Mouse (Mus musculus) hindlimb bud, embryonic 11.5 days (tissue): ENCODE results near the gene Dhrs1.
A peak's percentile ranks its signal among the peaks of the same experiment; 100 is the strongest.

Source experiments
- DNase-seq: peaks from one replicate; pipeline ENCODE4 v3.0.0-alpha.2; 2012; ENCODE audit warnings: low read depth, low spot score; ENCODE audit errors: extremely low spot score

Gene Dhrs1

DNA sequence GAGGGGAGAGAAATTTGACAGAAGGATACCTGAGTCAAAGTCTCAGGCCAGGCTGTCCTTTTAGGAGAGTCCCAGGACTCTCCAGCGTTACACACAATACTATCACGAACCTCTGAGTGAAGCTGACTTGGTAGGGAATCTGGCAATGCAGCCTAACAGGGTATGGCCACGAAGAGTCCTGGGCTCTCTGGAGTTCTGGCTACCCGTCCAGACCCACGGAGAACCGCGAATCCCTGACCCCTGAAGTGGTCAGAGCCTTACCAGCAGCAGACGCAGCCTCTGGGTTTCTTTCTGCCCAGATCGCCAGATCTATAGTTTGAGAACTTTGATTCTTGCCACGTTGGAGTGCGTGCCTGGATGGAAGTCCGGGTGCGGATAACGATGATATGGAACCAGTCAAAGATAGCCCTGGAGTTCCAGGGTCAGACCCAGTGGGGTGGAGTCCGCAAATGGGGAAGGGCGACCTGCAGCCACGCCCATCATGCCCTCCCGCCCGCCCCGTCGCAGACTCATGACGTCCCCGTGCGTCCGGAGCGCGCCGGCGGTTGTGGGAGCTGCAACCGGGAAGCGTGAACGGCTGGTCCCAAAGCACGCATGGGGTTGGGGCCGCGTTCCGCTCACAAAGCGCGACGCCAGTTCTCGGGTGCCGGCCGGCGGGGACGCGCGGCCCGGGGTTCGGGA is at the start of gene Dhrs1, which contains the start of gene Nop9:
TSS of gene Dhrs1 (minus strand) at position 511 of the 681 bp plus-strand sequence.
TSS of gene Nop9 (plus strand) at position 514 of the 681 bp plus-strand sequence.
- peak; percentile 44 for DNase-seq

DNA sequence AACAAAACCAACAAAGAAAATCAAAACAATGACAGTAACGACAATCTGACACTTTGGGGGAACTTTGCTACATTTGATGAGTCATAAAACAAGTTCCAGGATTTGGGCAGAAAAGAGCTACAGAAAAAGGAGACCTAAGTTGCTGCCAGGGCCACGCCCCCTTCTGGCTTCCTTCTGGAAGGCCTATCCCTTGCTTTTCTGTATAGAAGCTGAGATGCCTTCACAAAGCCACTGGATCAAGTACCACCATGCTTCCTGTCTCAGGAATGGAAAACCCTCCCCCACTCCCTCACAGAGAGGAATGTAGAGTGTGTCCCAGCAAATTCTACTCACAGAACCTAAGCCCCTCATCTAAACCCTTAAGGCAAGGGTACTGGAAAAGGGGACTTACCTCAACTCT is 48.5 kb upstream of the Dhrs1 start:
- DNase-seq: no peak

DNA sequence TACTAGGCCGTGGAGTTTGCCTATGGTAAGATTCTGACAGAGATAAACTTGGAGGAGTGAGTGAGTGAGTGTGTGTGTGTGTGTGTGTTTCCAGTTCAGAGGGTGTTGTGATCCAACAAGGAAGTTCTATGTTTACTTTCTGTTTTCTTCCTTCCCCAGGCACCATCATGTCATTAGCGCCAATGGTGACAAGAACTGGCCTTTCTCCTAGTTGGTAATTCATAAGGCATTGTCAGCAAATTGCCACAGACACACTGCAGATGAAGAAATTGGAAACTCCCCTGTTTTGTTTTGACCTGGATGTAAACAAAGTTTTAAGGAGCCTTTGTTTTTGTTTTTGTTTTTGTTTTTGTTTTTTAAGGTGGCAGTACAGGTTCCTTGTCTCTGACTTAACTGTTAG is 48.0 kb upstream of the Dhrs1 start:
- no peak for DNase-seq

DNA sequence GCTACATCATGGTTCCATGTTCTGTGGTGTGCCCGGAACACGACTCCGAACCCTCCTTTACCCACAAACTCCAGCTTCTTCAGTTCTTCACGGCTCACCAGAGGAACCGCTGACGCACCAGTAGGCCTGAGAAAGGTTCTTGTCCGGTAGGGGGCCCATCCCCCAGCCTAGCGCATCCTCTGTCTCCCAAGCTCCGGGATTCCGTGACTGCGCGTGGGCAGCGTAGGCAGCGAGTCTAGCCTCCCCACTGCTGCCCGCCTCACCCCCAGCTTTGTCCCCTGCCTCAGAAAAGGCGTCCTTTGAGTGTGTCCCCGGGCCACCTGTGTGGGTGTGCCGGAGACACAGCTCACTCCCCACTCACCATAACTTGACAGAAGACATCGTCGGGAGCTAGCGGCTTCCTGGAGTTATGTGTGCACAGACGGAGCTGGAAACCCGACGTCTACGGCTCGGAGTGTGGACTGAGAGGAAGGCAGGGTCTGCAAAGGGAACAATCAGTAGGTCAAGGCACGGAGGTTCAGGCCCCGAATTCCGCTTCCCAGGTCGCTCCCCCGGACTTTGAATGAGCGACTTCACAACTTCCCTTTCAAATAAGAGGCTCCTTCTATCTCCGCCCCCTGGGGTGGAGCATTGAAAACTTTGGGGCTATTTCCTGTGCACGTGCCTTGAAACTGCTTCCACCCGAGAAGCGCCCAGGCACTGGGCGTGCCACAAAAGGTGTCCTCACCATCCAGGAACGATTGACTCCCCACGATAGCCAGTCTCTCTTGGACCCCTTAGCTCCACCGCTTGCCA is 43.0 kb upstream of the Dhrs1 start, which contains the start of gene Ripk3:
TSS of gene Ripk3 (minus strand) at position 610 of the 795 bp plus-strand sequence.
- DNase-seq: no peak

DNA sequence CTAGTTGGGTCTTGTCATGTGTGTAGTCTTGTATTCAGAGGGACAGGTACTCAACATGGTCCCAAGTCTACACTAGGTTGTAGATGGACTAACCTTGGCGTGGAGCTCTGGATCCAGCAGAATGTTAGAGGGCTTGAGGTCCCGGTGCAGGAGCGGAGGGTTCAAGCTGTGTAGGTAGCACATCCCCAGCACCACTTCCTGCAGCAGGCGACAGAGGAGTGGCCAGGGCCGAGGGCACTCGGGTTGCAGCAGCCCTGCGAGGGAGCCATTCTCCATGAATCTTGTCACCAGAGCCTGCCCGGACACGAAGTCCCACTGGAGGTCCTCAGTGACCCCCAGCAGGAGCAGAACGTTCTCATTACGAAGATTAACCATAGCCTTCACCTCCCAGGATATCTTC is 42.2 kb upstream of the Dhrs1 start:
- no peak for DNase-seq

DNA sequence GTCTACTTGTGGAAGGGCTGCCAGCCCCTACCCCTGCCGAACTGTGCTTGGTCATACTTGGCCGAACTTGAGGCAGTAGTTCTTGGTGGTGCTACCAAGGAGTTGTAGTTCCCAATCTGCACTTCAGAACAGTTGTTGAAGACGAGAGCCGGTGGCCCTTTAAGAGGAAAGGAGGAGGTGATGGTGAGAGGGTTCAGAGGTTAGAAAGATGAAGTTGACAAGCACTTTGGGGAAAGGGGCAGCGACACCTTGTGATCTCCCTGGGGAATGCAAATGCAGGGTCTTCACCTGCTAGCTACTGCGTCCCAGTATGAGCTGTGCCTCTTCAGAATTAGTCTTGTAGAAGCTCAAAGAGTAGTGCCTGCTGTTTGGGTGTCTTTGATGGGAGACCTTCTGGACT is 39.7 kb upstream of the Dhrs1 start:
- DNase-seq: no peak

DNA sequence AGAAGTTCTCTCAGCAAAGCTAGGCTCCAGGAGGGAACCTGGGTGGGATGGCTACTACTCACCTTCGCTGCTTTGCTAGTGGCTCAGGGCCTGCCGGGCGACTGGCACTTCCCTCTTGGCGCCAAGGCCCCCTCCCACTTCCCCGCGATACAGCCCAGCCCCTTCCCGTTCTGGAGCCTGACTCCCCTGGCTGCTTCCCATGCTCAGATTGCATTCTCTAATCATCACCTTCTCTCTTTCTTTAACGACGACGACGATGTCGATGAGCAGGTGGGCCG is 38.4 kb upstream of the Dhrs1 start, which contains the start of gene Adcy4:
TSS of gene Adcy4 (minus strand) at position 138 of the 278 bp plus-strand sequence.
- no peak for DNase-seq

DNA sequence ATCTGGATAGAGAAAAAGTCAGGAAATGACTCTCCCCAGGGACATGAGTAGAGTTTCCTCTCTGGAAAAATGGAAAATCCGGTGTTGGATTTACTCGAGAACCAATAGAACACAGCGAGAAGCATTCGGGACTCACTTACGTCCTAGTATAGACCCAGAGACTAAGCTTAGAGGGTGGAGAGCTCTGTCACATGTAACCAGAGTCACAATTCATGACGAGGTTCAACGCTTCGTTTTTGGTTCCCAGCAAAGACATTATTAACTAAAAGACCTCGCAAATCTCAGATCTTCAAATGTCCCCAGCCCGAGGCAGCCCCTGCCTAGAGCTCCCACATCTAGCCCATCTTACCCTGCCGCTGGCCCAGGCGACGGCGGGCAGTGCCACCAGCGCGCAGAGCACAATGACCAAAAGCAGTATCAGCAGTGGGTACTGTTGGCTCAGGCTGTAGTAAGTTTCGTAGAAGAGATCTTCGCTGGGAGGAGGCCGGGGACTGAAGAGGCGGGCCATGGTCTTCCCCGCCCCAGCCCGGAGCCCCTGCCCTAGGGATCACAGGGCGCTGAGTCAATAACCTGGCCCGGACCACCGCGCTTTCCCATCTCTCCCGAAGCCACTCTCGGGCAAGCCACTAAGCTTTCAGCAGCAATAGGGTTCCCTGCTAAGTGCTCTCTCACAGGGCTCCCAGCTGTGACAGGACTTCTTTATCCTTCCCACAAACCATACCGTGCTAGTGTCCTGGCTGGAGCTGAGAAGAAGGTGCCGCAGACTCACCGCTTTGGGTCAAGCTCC is 37.9 kb upstream of the Dhrs1 start:
- no peak for DNase-seq

DNA sequence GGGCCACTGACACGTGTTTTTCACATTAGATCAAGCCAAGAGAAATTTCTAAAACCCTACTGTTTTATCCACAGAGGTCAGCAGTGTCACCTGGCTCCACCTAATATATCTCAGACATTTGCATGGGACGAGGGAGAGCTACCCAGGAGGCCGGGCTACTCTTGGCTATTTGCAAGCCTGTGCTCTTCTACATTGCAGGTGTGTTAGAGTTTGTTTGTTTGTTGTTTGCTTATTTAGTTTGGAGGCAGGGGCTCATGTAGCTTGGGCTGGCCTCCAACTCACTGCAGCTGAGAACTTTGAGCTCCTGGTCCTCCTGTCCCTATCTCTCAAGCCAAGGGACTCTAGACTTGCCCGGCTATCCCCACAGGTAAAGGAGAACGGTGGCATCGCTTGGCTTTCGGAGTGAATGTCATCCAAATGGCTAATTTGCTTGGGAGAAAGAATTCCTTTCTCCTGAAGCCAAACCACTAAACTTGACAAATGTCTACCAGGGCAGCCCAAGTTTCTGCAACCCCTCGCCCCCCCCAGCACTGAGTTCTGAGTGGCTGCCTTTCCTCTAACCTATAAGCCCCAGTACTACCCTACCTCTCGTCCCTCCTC is 37.0 kb upstream of the Dhrs1 start:
- DNase-seq: no peak

DNA sequence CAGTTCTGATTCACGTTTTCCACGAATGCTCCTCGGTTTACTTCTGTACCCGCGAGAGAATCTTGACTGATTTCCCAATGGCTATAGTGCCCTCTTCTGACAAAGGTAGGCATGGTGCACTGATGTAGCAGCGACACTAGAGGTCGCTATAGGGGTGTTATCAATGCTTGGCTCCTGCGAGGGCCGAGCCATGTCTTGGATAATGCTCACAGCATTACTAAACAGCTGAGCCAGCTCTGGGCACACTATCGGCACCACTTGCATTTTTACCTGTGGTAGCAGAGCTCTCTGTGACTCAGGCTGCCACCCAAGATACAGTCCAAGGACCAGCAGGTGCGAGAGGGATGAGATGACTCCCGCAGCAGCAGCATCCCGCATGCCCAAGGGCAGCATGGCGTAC is 35.8 kb upstream of the Dhrs1 start:
- peak; percentile 79 for DNase-seq

DNA sequence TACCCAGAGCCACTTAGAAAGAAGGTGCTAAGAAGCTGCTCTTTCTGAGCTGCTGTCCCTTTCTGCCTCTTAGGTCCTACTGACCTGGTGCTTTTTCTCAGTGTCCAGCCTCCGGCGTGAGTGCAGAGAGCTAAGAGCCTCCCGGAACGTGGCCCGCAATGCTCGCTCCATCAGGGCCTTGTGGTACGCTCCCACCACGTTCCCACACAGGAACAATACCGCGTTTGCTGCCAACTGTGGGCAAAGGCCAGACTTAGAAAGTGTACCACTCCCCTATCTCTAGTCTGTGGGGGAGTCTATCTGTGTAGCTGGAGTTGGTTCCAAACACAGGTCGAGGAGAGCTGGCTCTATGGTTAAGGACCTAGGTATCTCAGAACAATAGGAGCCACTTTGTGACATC is 35.2 kb upstream of the Dhrs1 start:
- no peak for DNase-seq

DNA sequence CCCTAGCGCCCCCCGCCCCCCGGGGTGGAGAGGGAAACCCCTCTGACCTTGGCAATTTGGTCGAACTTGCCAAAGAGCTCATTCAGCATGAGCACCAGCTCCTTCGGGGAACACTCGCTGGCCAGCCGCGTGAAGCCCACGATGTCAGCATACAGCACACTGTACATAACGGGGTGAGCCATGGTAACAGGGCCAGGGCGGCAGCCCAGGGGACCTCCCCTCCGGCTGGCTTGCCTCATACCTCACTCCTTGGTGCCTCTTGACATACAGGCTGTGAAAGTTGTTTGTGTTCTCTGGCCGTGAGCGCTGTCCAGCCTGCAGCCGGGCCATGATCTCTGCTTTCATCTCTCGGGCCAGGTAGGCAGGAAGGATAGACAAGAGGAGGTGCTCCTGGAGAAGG is 34.2 kb upstream of the Dhrs1 start:
- no peak for DNase-seq

DNA sequence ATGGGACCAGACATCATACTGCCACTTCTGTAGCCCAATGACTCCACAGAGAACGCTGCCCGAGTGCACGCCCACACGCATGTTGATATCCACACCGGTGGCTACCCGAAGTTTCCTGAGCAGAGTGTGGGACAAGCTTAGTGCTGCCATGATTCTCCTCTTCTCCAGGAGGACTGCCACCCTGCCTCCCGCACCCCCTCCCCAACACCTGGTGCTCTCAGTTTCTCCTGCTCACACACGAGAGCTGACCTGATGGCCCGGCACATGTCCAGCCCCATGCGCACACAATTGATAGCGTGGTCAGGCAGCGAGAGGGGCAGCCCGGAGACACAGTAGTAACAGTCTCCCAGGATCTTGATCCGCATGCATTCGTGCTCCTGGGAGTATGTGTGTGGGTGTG is 33.2 kb upstream of the Dhrs1 start:
- DNase-seq: no peak

DNA sequence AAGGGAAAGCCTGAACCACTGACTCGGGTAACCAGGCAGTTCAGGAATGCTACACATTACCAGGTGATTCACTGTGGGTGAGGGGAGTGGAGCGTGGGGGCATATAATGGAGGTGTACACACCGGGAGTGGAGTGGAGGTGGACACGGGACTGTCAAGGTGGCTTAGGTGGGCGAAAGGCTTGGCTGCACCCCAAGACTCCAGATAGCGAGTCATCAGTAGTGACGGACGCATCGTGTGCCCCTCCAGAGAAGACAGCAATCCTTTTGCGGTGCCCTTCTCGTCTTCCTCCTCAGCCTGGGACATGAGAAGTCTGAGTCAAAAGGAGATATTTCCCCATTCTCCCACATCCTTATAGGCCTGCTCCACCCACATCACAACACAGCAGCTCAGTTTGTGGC is 32.3 kb upstream of the Dhrs1 start:
- DNase-seq: no peak

DNA sequence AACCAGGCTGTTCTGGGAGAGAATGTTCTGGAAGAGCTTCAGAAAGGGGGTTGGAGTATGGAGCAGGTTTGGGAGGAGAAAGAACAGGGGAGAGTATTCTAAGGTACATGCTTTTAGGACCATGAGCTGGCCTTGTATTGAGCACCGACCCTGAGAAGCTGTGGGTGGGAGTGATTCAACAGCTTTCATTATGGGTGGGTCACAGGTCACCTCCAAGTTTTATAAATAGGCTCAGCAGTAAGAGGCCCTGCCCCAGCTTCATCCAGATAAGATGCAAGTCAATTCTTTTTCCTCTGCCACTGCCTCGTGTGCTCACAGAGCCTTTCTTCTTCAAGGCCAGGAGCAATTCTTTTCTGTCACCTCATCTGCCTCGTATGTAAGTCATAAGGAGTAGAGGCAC is 31.7 kb upstream of the Dhrs1 start:
- no peak for DNase-seq

DNA sequence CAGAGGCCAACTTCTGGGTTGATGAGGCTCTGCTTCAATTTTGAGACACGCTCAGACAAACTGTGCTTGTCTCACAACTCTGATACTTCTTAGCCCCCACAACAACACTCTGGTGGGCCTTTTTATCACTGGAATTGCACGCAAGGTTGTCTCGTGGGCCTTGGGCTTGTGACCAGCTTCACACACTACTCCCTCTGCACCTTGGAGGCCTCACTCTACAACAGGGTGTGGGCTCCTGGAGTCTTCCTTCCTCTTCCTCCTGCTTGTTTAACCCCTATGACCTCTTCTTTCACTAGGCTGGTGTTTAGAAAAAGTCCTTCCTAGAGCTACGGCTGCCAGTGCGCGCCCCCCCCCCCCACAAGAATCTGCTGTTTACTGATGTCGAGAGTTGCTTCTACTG is 31.2 kb upstream of the Dhrs1 start:
- no peak for DNase-seq

DNA sequence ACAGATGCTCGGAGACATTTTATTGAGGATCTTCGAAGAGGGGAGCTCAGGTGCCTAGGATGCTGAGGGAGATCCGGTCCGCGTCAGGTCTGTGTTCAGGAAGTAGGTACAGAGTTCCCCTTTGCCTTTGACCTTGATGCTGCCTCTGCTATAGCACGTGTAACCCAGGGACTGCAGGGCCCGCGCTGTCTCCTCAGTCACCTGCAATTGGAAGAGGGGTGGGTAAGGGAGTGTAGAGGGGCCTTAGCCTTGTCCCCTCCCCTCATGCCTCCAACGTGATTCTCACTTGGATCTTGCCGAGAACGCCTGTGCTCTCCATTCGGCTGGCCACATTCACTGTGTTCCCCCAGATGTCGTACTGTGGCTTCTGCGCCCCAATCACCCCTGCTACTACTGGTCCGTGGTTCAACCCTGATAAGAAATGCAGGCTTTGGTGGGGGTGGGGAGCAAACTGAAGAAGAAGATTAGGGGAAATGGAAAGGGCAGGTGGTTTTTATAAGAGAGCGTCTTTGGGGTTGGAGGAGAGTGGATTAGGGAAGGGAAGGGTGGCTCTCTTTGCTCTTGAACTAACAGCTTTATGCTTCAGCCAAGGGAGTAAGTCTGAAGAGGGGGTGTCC is 23.7 kb upstream of the Dhrs1 start:
- DNase-seq: no peak

DNA sequence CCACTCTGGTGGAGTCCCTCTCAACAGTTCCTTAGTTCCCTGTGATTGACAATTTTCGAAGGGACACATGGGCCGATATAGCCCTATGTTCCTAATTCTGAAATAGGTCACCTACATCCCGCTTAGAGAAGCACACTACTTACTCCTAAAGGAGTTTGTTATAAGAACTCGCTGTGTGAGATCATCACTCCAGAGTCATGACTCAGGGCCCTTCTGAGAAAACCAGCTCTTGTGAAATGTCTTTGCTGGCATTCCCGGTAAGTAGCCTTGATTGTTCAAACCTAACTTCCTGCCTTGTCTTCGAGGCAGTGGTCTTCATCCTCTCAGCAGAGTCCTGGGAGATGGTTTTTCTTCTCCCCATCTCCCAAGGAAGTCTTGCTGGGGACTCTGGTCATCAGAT is 23.1 kb upstream of the Dhrs1 start:
- no peak for DNase-seq

DNA sequence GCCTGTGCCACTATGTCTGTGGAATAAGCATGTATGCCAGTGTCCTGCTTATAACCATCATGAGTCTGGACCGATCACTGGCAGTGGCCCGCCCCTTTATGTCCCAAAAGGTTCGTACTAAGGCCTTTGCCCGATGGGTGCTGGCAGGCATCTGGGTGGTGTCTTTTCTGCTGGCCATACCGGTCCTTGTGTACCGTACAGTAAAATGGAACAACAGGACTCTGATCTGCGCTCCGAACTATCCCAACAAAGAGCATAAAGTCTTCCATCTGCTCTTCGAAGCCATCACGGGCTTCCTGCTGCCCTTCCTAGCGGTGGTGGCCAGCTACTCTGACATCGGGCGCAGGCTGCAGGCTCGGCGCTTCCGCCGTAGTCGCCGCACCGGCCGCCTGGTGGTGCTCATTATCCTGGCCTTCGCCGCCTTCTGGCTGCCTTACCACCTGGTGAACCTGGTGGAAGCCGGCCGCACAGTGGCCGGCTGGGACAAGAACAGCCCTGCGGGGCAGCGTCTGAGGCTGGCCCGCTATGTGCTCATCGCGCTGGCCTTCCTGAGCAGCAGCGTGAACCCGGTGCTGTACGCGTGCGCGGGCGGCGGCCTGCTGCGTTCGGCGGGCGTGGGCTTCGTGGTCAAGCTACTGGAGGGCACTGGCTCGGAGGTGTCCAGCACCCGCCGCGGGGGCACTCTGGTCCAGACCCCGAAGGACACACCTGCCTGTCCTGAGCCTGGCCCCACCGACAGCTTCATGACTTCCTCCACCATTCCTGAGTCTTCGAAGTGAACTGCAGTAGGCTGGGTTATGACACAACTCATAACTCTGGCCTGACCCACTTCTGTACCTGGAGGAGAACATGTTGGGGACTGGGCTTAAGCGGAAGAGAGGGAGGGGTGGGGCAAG is 22.3 kb upstream of the Dhrs1 start:
- DNase-seq: no peak

DNA sequence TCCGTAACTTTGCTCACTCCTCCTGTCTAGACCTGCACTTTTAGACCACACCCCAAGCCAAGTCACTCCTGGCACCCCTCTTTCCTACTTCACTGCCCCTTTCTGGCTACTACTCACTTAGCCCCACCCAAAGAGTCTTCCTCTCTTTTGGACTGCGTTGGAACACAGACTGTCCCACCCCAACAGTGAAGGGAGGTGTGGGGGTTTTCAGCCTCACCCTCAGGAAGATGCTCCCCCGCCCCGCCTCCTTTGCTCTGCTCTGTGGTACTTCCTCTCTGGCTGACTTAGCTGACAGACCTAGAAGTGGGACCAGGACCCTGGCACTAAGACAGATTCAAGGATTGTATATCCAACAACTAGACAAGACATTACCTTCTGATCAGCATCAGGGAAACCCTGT is 20.2 kb upstream of the Dhrs1 start, which contains the start of gene Ltb4r1:
TSS of gene Ltb4r1 (plus strand) at position 267 of the 400 bp plus-strand sequence.
- no peak for DNase-seq
